In the genomic region with DNA sequence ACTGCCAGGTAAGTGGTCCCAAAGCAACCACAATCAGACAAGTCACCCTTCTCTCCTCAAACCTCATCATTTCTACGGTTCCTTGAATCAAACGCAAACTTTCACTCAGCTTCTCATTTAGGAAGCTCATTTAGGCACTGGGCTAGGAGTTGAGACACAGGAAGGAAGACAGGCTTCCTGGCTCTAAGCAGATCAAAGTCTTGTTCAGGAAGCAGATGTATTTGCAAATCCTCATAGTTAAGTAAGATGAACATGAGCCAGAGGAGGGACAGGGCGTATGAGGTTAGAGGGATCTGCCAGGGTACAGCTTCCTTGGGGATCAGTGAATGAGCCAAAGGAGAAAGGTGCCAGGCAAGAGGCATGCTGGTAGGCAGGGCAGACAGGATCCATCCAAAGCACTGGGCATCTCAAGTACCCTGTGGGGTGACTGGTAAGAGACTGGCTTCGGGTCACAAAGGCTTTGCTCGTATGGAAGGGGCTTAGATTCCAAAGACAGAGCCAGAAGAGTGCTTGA, we compare ENCODE assay signal across 16 mouse cellular contexts. TPM values are rescaled to one million over a fixed set of nuclear protein-coding genes. Genes with fewer than 3 reads are reported as not detected.
A peak's percentile ranks its signal among the peaks of the same experiment; 100 is the strongest.
DNase-seq lines count a peak whose midpoint lies in the region; ATAC-seq and TF ChIP-seq lines count a peak whose summit lies in the region.
"Had no signal": no experiment of that assay in that cellular context is flagged by ENCODE, and none has a peak within 500 bp of the region (broad histone marks: within the 10 kb centered on the region; RNA-seq: fewer than 3 reads in every experiment).

No protein-coding gene starts in this region.

- TF ChIP-seq EP300 in lung, postnatal 0 days (IDR thresholded peaks at IDR 0.05) = peak; percentile 69; the same call in 1 of the 2 replicates

- no peaks in the 10 kb centered on the region for H3K27me3 ChIP-seq in lung, postnatal 0 days (replicated peaks; ENCODE audit: insufficient read depth, low read length)
- H3K27me3 ChIP-seq in heart, embryonic 10.5 days (ENCODE audit: insufficient read depth, poor library complexity, severe bottlenecking) = no peaks in the 10 kb centered on the region
- H3K27me3 ChIP-seq in midbrain, embryonic 13.5 days = no peaks in the 10 kb centered on the region
- H3K27me3 ChIP-seq: embryonic facial prominence, embryonic 13.5 days; forebrain, embryonic 12.5 days; liver, embryonic 12.5 days had no signal

- peak; percentile 60; the same call in 1 of the 2 replicates for ATAC-seq in lung, postnatal 0 days
- ATAC-seq in midbrain, embryonic 13.5 days = no peak
- ATAC-seq: liver, embryonic 12.5 days had no signal

- TF ChIP-seq CTCF in lung, postnatal 0 days (IDR thresholded peaks at IDR 0.05) = no peak

- H3K9ac ChIP-seq in lung, postnatal 0 days (replicated peaks; ENCODE audit: low read depth) = no peak overlapping the region
- no peak overlapping the region for H3K9ac ChIP-seq in midbrain, embryonic 13.5 days (replicated peaks)
- H3K9ac ChIP-seq: embryonic facial prominence, embryonic 13.5 days; forebrain, embryonic 12.5 days; hindbrain, embryonic 14.5 days; liver, embryonic 12.5 days had no signal

- intact Hi-C loops in gastrocnemius, postnatal 14 days (cut with DNase I; ENCODE audit: low total_unique reads) = no loop called here

- 64% methylated on average over 5 of the region's 5 CpGs for WGBS in lung, postnatal 0 days
- 75% methylated on average over 5 of the region's 5 CpGs for WGBS in heart, embryonic 10.5 days
- 91% methylated on average over 5 of the region's 5 CpGs for WGBS in midbrain, embryonic 13.5 days

- H3K4me1 ChIP-seq in lung, postnatal 0 days (ENCODE audit: insufficient read depth, low read depth, low read length) = no peaks in the 10 kb centered on the region
- H3K4me1 ChIP-seq in heart, embryonic 10.5 days = no peaks in the 10 kb centered on the region
- H3K4me1 ChIP-seq in midbrain, embryonic 13.5 days (replicated peaks) = no peaks in the 10 kb centered on the region
- H3K4me1 ChIP-seq: embryonic facial prominence, embryonic 13.5 days; forebrain, embryonic 12.5 days; liver, embryonic 12.5 days; midbrain, embryonic 10.5 days had no signal

- no peak overlapping the region for H3K4me3 ChIP-seq in lung, postnatal 0 days (ENCODE audit: low read depth, low read length)
- no peak overlapping the region for H3K4me3 ChIP-seq in heart, embryonic 10.5 days
- H3K4me3 ChIP-seq in midbrain, embryonic 13.5 days (replicated peaks) = no peak overlapping the region
- H3K4me3 ChIP-seq: embryonic facial prominence, embryonic 13.5 days; forebrain, embryonic 12.5 days; liver, embryonic 12.5 days; midbrain, embryonic 10.5 days had no signal

- DNase-seq in gastrocnemius, postnatal 14 days = peak; percentile 24
- no peak for DNase-seq in gastrocnemius, postnatal 10 days
- peak; percentile 25 for DNase-seq in thymus, postnatal 0 days (ENCODE audit: low spot score)
- DNase-seq in thymus, postnatal 10 days (ENCODE audit: low spot score in 2 of 2) = no peak
- peak; percentile 36 for DNase-seq in lung, postnatal 0 days (ENCODE audit: low spot score)
- peak; percentile 59 for DNase-seq in skeletal muscle tissue, adult 2 months (ENCODE audit: low read depth, low spot score)
- no peak for DNase-seq in heart, embryonic 10.5 days (ENCODE audit: low spot score)
- DNase-seq: cerebellum, adult 11 months; kidney, postnatal 10 days; spleen, adult 18-20 months had no signal

- no peak overlapping the region for H3K27ac ChIP-seq in lung, postnatal 0 days (ENCODE audit: low read length)
- no peak overlapping the region for H3K27ac ChIP-seq in heart, embryonic 10.5 days
- H3K27ac ChIP-seq in midbrain, embryonic 13.5 days = no peak overlapping the region
- H3K27ac ChIP-seq: embryonic facial prominence, embryonic 13.5 days; forebrain, embryonic 12.5 days; hindbrain, embryonic 14.5 days; liver, embryonic 12.5 days; midbrain, embryonic 10.5 days had no signal

- H3K4me2 ChIP-seq in lung, postnatal 0 days (replicated peaks; ENCODE audit: low read depth, low read length) = no peak overlapping the region
- H3K4me2 ChIP-seq in midbrain, embryonic 13.5 days (replicated peaks) = no peak overlapping the region
- H3K4me2 ChIP-seq: embryonic facial prominence, embryonic 13.5 days; forebrain, embryonic 12.5 days; hindbrain, embryonic 14.5 days; liver, embryonic 12.5 days had no signal

- peaks cover 31% of the 10 kb centered on the region for H3K36me3 ChIP-seq in lung, postnatal 0 days (ENCODE audit: insufficient read depth, low read length)
- peaks cover 83% of the 10 kb centered on the region for H3K36me3 ChIP-seq in heart, embryonic 10.5 days
- peaks cover 90% of the 10 kb centered on the region for H3K36me3 ChIP-seq in midbrain, embryonic 13.5 days

- H3K9me3 ChIP-seq in lung, postnatal 0 days (ENCODE audit: low read length) = no peaks in the 10 kb centered on the region
- no peaks in the 10 kb centered on the region for H3K9me3 ChIP-seq in heart, embryonic 10.5 days
- H3K9me3 ChIP-seq in midbrain, embryonic 13.5 days = no peaks in the 10 kb centered on the region
- H3K9me3 ChIP-seq: embryonic facial prominence, embryonic 13.5 days; forebrain, embryonic 12.5 days; liver, embryonic 12.5 days; midbrain, embryonic 10.5 days had no signal

RNA-seq across cellular contexts. Expression of a gene that starts 38.1 kb away (rescaled TPM):
- total RNA-seq in gastrocnemius, postnatal 14 days (2021) = under 1 TPM; 0.66 to 0.69 TPM
- total RNA-seq in gastrocnemius, postnatal 10 days (2021) = 1 to 10 TPM in 1 of 2 experiments, under 1 TPM in 1; 0.56 to 1.1 TPM
- 0.16 and 0.17 TPM in 2 replicates for polyA plus RNA-seq in thymus, postnatal 0 days (2015; fragmentation: Nextera tagmentation; extraction: Ambion mirVana)
- polyA plus RNA-seq in lung, postnatal 0 days (2015; fragmentation: Nextera tagmentation; extraction: Ambion mirVana) = 0.14 and 0.15 TPM in 2 replicates
- 0.11 and 0.15 TPM in 2 replicates for polyA plus RNA-seq in heart, embryonic 10.5 days (2016; fragmentation: Nextera tagmentation; extraction: Ambion mirVana)
- polyA plus RNA-seq in midbrain, embryonic 13.5 days (2015; fragmentation: Nextera tagmentation; extraction: Ambion mirVana) = 0.69 and 1.0 TPM in 2 replicates

Comparison
In these comparisons a context has a peak if more than half of its experiments do, and no peak if none do; other contexts are left out.
1. DNase-seq: peak in gastrocnemius, postnatal 14 days (single experiment), thymus, postnatal 0 days (single experiment), lung, postnatal 0 days (single experiment) and skeletal muscle tissue, adult 2 months (single experiment); none in gastrocnemius, postnatal 10 days (single experiment), thymus, postnatal 10 days (0 of 2) and heart, embryonic 10.5 days (single experiment).